Comparison of ENCODE assay signal across 9 mouse cellular contexts in genomic region chr3:26333239-26333811, GRCm38 (mm10). TPM values are rescaled to one million over a fixed set of nuclear protein-coding genes. Genes with fewer than 3 reads are reported as not detected.
DNase-seq lines count a peak whose midpoint lies in the region; ATAC-seq and TF ChIP-seq lines count a peak whose summit lies in the region.
"Had no signal": no experiment of that assay in that cellular context is flagged by ENCODE, and none has a peak within 500 bp of the region (broad histone marks: within the 10 kb centered on the region; RNA-seq: fewer than 3 reads in every experiment).

No protein-coding gene starts in this region.

- H3K4me1 ChIP-seq in kidney, postnatal 0 days (replicated peaks; ENCODE audit: insufficient read depth, low read length): no peaks in the 10 kb centered on the region; the same call in none of the 2 replicates
- H3K4me1 ChIP-seq in hindbrain, embryonic 14.5 days (replicated peaks; ENCODE audit: control insufficient read depth, insufficient read depth, low read length): peaks cover 7% of the 10 kb centered on the region
- peaks cover 12% of the 10 kb centered on the region for H3K4me1 ChIP-seq in limb, embryonic 13.5 days
- H3K4me1 ChIP-seq: megakaryocyte, embryonic 14.5 days had no signal

- peak; percentile 74 for ATAC-seq in kidney, postnatal 0 days (replicated peaks; ENCODE audit: low FRiP score, low read depth)
- peak; percentile 61 for ATAC-seq in hindbrain, embryonic 14.5 days (ENCODE audit: low FRiP score)
- ATAC-seq in limb, embryonic 13.5 days (ENCODE audit: low FRiP score, low read depth): peak; percentile 71
- no peak for ATAC-seq in monocyte, adult 5-6 weeks (replicated peaks; ENCODE audit: insufficient number of reproducible peaks, low FRiP score, low TSS enrichment, poor library complexity, severe bottlenecking)

- no peak for TF ChIP-seq CTCF in kidney, postnatal 0 days (IDR thresholded peaks at IDR 0.05; ENCODE audit: low read depth)

- no peak overlapping the region for H3K9ac ChIP-seq in kidney, postnatal 0 days (ENCODE audit: low read depth, low read length)
- peak overlapping the region; percentile 82 for H3K9ac ChIP-seq in hindbrain, embryonic 14.5 days
- peak overlapping the region; percentile 61 for H3K9ac ChIP-seq in limb, embryonic 13.5 days

- no peaks in the 10 kb centered on the region for H3K9me3 ChIP-seq in kidney, postnatal 0 days (replicated peaks; ENCODE audit: low read length)
- H3K9me3 ChIP-seq in hindbrain, embryonic 14.5 days (ENCODE audit: control insufficient read depth, low read length): no peaks in the 10 kb centered on the region
- no peaks in the 10 kb centered on the region for H3K9me3 ChIP-seq in limb, embryonic 13.5 days

- peak; percentile 22 for DNase-seq in kidney, postnatal 0 days (ENCODE audit: low spot score)
- no peak for DNase-seq in kidney, adult 11 months
- DNase-seq in embryo, embryonic 11 days: peak; percentile 68
- peak; percentile 73 for DNase-seq in hindbrain, embryonic 14.5 days (ENCODE audit: low spot score)
- DNase-seq in right cerebral cortex, adult 18-20 months: peak; percentile 72
- DNase-seq in urinary bladder, postnatal 36 days (ENCODE audit: low spot score in 2 of 2): no peak

- H3K36me3 ChIP-seq in kidney, postnatal 0 days (ENCODE audit: insufficient read depth, low read length): no peaks in the 10 kb centered on the region
- no peaks in the 10 kb centered on the region for H3K36me3 ChIP-seq in hindbrain, embryonic 14.5 days (replicated peaks; ENCODE audit: control insufficient read depth, insufficient read depth)
- no peaks in the 10 kb centered on the region for H3K36me3 ChIP-seq in limb, embryonic 13.5 days

- H3K4me3 ChIP-seq in kidney, postnatal 0 days (replicated peaks; ENCODE audit: low read depth, low read length): peak overlapping the region; percentile 40
- peak overlapping the region; percentile 76 for H3K4me3 ChIP-seq in hindbrain, embryonic 14.5 days (replicated peaks; ENCODE audit: low read length)
- peak overlapping the region; percentile 59 for H3K4me3 ChIP-seq in limb, embryonic 13.5 days
- H3K4me3 ChIP-seq: megakaryocyte, embryonic 14.5 days had no signal

- H3K4me2 ChIP-seq in kidney, postnatal 0 days (ENCODE audit: low read length): peak overlapping the region; percentile 66
- H3K4me2 ChIP-seq in hindbrain, embryonic 14.5 days (replicated peaks): peak overlapping the region; percentile 92
- peak overlapping the region; percentile 90 for H3K4me2 ChIP-seq in limb, embryonic 13.5 days (replicated peaks)

- no peak overlapping the region for H3K27ac ChIP-seq in kidney, postnatal 0 days
- 0 out of 2 replicates have a peak overlapping the region, but pooled peaks have one; percentile 4 for H3K27ac ChIP-seq in hindbrain, embryonic 14.5 days
- H3K27ac ChIP-seq in limb, embryonic 13.5 days: no peak overlapping the region

- H3K27me3 ChIP-seq in kidney, postnatal 0 days (ENCODE audit: insufficient read depth, low read length): peaks cover 19% of the 10 kb centered on the region; the same call in 1 of the 2 replicates
- H3K27me3 ChIP-seq in hindbrain, embryonic 14.5 days (ENCODE audit: control insufficient read depth, insufficient read depth, low read length): no peaks in the 10 kb centered on the region
- H3K27me3 ChIP-seq in limb, embryonic 13.5 days: peaks cover 61% of the 10 kb centered on the region

- WGBS in kidney, postnatal 0 days: 3% methylated on average over 34 of the region's 41 CpGs
- under 1% methylated on average over 40 of the region's 41 CpGs for WGBS in hindbrain, embryonic 14.5 days
- WGBS in limb, embryonic 13.5 days: under 1% methylated on average over 31 of the region's 41 CpGs

RNA-seq across cellular contexts. Expression of gene Nlgn1, which starts 1.1 kb away (rescaled TPM):
- 0.93 and 1.2 TPM in 2 replicates for polyA plus RNA-seq in kidney, postnatal 0 days (2015; fragmentation: Nextera tagmentation; extraction: Ambion mirVana)
- 27.5 and 31.9 TPM in 2 replicates for polyA plus RNA-seq in hindbrain, embryonic 14.5 days (2014; fragmentation: Nextera tagmentation; extraction: Ambion mirVana)
- 2.5 and 3.4 TPM in 2 replicates for polyA plus RNA-seq in limb, embryonic 13.5 days (2015; fragmentation: Nextera tagmentation; extraction: Ambion mirVana)
- total RNA-seq in monocyte, adult 5-6 weeks (2017): not detected in 3 replicates

Comparison
In these comparisons a context has a peak if more than half of its experiments do, and no peak if none do; other contexts are left out.
1. DNase-seq: peak in kidney, postnatal 0 days (single experiment), embryo, embryonic 11 days (single experiment), hindbrain, embryonic 14.5 days (single experiment) and right cerebral cortex, adult 18-20 months (single experiment); none in kidney, adult 11 months (single experiment) and urinary bladder, postnatal 36 days (0 of 2).
2. Peak in every context shown above with its lines, with median percentiles within 50 percentile points of each other: H3K4me2 ChIP-seq and H3K4me3 ChIP-seq.